30 mouse cellular contexts compared by ENCODE assay signal in genomic region chr14:76953171-76953570, GRCm38 (mm10).
"Had no signal": no experiment of that assay in that cellular context is flagged by ENCODE, and none has a peak within 500 bp of the region (broad histone marks: within the 10 kb centered on the region; RNA-seq: fewer than 3 reads in every experiment).

No protein-coding gene starts in this region.

- H3K9me3 ChIP-seq: heart, embryonic 13.5 days; heart, embryonic 15.5 days; hindbrain, embryonic 13.5 days; hindbrain, embryonic 15.5 days; kidney, embryonic 15.5 days; limb, embryonic 10.5 days; limb, embryonic 12.5 days; liver, embryonic 13.5 days; liver, embryonic 15.5 days had no signal

- ATAC-seq: hindbrain, postnatal 0 days; intestine, embryonic 16.5 days; liver, postnatal 0 days had no signal

- DNase-seq: gastrocnemius, adult 2 months; gastrocnemius, postnatal 10 days; gastrocnemius, postnatal 25 days; heart, adult 11 months; heart, adult 2 months; heart, postnatal 14 days; heart, postnatal 36 days; kidney, adult 11 months; kidney, adult 2 months; kidney, adult 9 months; kidney, postnatal 14 days; kidney, postnatal 36 days; layer of hippocampus, adult 9-11 months; layer of hippocampus, postnatal 36 days; liver; liver, embryonic 13.5 days; liver, postnatal 0 days had no signal

- H3K9ac ChIP-seq: heart, embryonic 13.5 days; heart, embryonic 15.5 days; hindbrain, embryonic 13.5 days; hindbrain, embryonic 15.5 days; kidney, embryonic 15.5 days; limb, embryonic 12.5 days; liver, embryonic 13.5 days; liver, embryonic 15.5 days; liver, postnatal 0 days had no signal

- H3K4me3 ChIP-seq: gastrocnemius, adult 2 months; heart, adult 2 months; heart, embryonic 13.5 days; heart, embryonic 15.5 days; hindbrain, embryonic 13.5 days; hindbrain, embryonic 15.5 days; kidney, embryonic 15.5 days; limb, embryonic 10.5 days; limb, embryonic 12.5 days; liver, embryonic 13.5 days; liver, embryonic 15.5 days had no signal

- H3K27ac ChIP-seq: gastrocnemius, adult 2 months; heart, adult 2 months; heart, embryonic 13.5 days; heart, embryonic 15.5 days; hindbrain, embryonic 13.5 days; hindbrain, embryonic 15.5 days; hindbrain, postnatal 0 days; kidney, embryonic 15.5 days; kidney, postnatal 0 days; limb, embryonic 10.5 days; limb, embryonic 12.5 days; liver, embryonic 13.5 days; liver, embryonic 15.5 days had no signal

- H3K36me3 ChIP-seq: heart, embryonic 13.5 days; heart, embryonic 15.5 days; hindbrain, embryonic 13.5 days; hindbrain, embryonic 15.5 days; kidney, embryonic 15.5 days; limb, embryonic 10.5 days; limb, embryonic 12.5 days; liver, embryonic 13.5 days; liver, embryonic 15.5 days had no signal

- H3K4me2 ChIP-seq: heart, embryonic 11.5 days; heart, embryonic 13.5 days; heart, embryonic 15.5 days; hindbrain, embryonic 13.5 days; hindbrain, embryonic 15.5 days; kidney, embryonic 15.5 days; limb, embryonic 12.5 days; liver, embryonic 11.5 days; liver, embryonic 13.5 days; liver, embryonic 15.5 days had no signal

- H3K4me1 ChIP-seq: liver, embryonic 13.5 days; liver, embryonic 15.5 days had no signal

- H3K27me3 ChIP-seq: heart, embryonic 13.5 days; heart, embryonic 15.5 days; hindbrain, embryonic 13.5 days; hindbrain, embryonic 15.5 days; kidney, embryonic 15.5 days; limb, embryonic 12.5 days; liver, embryonic 13.5 days; liver, embryonic 15.5 days had no signal
